Mouse (Mus musculus) hindbrain, embryonic 11.5 days (tissue): ENCODE measurements around the gene Sphkap. TPM values are rescaled to one million over a fixed set of nuclear protein-coding genes. Genes with fewer than 3 reads are reported as not detected.

Source experiments
- ATAC-seq: fragments of 200-750 bp; cut with Nextera tagmentation; 2 replicates; pipeline ENCODE4 v1.8.0; 2017; ENCODE audit warnings: mild to moderate bottlenecking, moderate TSS enrichment, moderate library complexity; ENCODE audit not compliant: low FRiP score
- DNase-seq: peaks from one replicate; pipeline ENCODE4 v3.0.0-alpha.2; 2015; ENCODE audit warnings: low spot score
- H3K27ac ChIP-seq: fragments of 300-500 bp; sonication (generic); 2 replicates; pipeline ENCODE4 v1.5.1; 2014; ENCODE audit warnings: mild to moderate bottlenecking, low read depth, low read length
- H3K27me3 ChIP-seq: fragments of 300-500 bp; sonication (generic); 2 replicates; pipeline ENCODE4 v1.6.1; 2014; ENCODE audit warnings: mild to moderate bottlenecking, low read length, moderate library complexity, mixed read lengths; ENCODE audit not compliant: control insufficient read depth, insufficient read depth
- H3K36me3 ChIP-seq: fragments of 300-500 bp; sonication (generic); 2 replicates; pipeline ENCODE4 v1.6.1; 2014; ENCODE audit warnings: mild to moderate bottlenecking, low read length, moderate library complexity, mixed read lengths; ENCODE audit not compliant: control insufficient read depth, insufficient read depth
- H3K4me1 ChIP-seq: fragments of 300-500 bp; sonication (generic); replicated peaks from 2 replicates; pipeline ENCODE4 v1.6.1; 2014; ENCODE audit warnings: low read length, mixed read lengths; ENCODE audit not compliant: control insufficient read depth, insufficient read depth
- H3K4me2 ChIP-seq: fragments of 300-500 bp; sonication (generic); replicated peaks from 2 replicates; pipeline ENCODE4 v1.6.1; 2014; ENCODE audit warnings: mild to moderate bottlenecking, low read depth, low read length
- H3K4me3 ChIP-seq: fragments of 300-500 bp; sonication (generic); 2 replicates; pipeline ENCODE4 v1.5.1; 2014; ENCODE audit warnings: low read depth, low read length
- H3K9ac ChIP-seq: fragments of 300-500 bp; sonication (generic); 2 replicates; pipeline ENCODE4 v1.6.1; 2014; ENCODE audit warnings: low read depth, low read length
- H3K9me3 ChIP-seq: fragments of 300-500 bp; sonication (generic); 2 replicates; pipeline ENCODE4 v1.6.1; 2016; ENCODE audit warnings: low read length; ENCODE audit not compliant: control insufficient read depth
- WGBS: fragments of 180-500 bp; shearing (Covaris S2); extraction: QIAGEN DNeasy Blood & Tissue Kit; methylation state at CpG from one replicate; pipeline ENCODE4 v1.1.7; 2014; 5-methylcytosine and 5-hydroxymethylcytosine counted together
- polyA plus RNA-seq: library from polyadenylated mRNA; unstranded; fragments of >200 nt; fragmentation: Nextera tagmentation; extraction: Ambion mirVana; gene quantifications from 2 replicates; pipeline ENCODE4 v1.2.1, GENCODE M21; 2014

Sphkap gene
- polyA plus RNA-seq, 1 experiment from 2014 or later: 1.2 TPM

DNA sequence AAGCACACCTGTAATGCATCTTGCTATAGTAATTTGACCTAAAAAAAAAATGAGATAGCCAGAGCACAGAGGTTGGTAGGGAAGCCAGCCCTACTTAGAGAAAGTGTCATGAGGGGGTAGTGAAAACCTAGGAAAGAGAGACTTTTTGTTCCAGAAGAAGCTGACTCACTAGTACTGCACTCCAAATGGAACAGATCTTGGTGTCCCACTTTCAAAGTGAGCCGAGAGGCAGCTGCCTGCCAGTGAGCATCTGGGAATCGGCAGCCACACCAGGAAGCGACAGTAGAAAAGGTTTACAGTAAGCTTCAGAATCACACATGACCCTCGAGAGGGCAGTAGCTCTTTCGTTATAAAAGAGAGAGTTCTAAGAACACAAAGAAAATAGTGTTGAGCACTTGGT is 12.4 kb downstream of the Sphkap start:
- H3K4me1 ChIP-seq: no peaks in the 10 kb centered on the region
- ATAC-seq (no peak), DNase-seq (no peak)
- H3K27me3 ChIP-seq: no peaks in the 10 kb centered on the region
- no peak overlapping the region for H3K4me2 ChIP-seq
- no peak overlapping the region for H3K9ac ChIP-seq
- no peaks in the 10 kb centered on the region for H3K36me3 ChIP-seq
- H3K27ac ChIP-seq: no peak overlapping the region
- H3K4me3 ChIP-seq: no peak overlapping the region
- 79% methylated on average over 5 of the region's 5 CpGs for WGBS
- H3K9me3 ChIP-seq: no peaks in the 10 kb centered on the region

DNA sequence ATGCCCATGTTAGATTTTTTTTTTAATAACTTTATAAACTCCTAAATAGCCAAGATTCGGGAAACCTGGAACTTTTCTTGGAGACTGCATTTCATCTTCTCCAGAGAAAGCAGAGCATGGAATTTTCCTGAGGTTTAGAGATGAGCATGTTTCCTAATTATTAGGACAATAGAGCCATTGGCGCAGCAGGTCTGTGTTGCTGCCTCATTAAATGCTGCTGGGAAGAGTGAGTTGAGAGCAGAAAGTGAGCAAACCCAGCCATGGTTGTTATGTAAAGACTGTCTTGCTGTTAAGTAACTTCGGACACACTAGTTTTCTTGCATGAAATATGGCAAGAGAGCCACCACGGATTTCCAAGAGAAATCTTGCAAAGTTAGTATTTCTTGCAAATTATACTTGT is 18.6 kb downstream of the Sphkap start:
- Histone ChIP-seq H3K27ac (no peak overlapping the region), H3K9ac (no peak overlapping the region), H3K9me3 (no peaks in the 10 kb centered on the region), H3K27me3 (no peaks in the 10 kb centered on the region), H3K36me3 (no peaks in the 10 kb centered on the region), H3K4me3 (no peak overlapping the region), H3K4me1 (no peaks in the 10 kb centered on the region), H3K4me2 (no peak overlapping the region)
- ATAC-seq (no peak), DNase-seq (no peak)
- 71% methylated on average over 4 of the region's 4 CpGs for WGBS

DNA sequence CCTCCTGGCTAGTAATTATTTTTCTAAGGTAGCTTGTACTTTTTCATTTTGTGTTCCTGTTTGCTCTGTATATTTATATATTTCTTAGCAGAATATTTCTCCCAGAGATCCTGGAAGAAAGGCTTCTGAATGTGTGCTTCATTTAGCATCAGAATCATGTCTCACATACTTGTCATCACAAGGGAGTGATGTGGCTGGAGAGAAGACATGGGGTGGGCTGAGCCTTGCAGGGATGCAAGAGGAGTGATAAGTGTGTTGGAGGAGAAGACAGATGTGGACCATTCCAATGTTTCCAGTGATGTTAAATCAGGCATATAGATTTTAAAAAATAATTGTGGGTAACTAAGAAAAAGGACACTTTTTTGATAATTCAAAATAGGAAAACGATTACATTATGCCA is 30.6 kb downstream of the Sphkap start:
- Histone ChIP-seq H3K9me3 (no peaks in the 10 kb centered on the region), H3K4me2 (no peak overlapping the region)

DNA sequence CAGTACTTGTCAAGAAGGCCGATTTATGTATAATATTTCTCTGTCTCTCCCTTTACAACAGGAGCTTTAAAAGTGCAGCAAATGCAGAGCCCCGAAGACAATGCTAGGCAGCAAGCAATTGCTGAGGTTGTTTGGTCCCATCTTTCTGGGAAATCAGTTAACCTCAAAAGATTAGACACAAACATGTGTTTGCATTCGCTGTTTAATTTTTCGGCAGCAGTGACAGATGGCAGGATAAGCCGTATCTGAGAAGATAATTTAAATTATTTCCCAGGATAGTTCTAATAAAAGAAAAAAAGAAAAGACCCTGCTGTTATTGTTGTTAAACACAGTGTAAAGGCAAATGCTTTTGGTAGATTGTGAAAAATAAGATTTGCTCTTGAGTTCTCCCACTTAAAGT is 41.5 kb downstream of the Sphkap start:
- Histone ChIP-seq H3K4me2 (no peak overlapping the region), H3K4me3 (no peak overlapping the region), H3K27me3 (no peaks in the 10 kb centered on the region), H3K27ac (no peak overlapping the region), H3K9ac (no peak overlapping the region), H3K36me3 (no peaks in the 10 kb centered on the region), H3K4me1 (no peaks in the 10 kb centered on the region), H3K9me3 (no peaks in the 10 kb centered on the region)
- ATAC-seq (no peak), DNase-seq (no peak)
- WGBS: 80% methylated on average over 5 of the region's 5 CpGs

More for the DNA sequence above, 30.6 kb downstream of the Sphkap start:
- H3K27me3 ChIP-seq: no peaks in the 10 kb centered on the region
- DNase-seq (no peak), ATAC-seq (no peak)
- no peak overlapping the region for H3K27ac ChIP-seq
- no peaks in the 10 kb centered on the region for H3K36me3 ChIP-seq
- WGBS: 81% methylated on average over 1 of the region's 1 CpGs
- H3K9ac ChIP-seq: no peak overlapping the region
- no peak overlapping the region for H3K4me3 ChIP-seq
- no peaks in the 10 kb centered on the region for H3K4me1 ChIP-seq

DNA sequence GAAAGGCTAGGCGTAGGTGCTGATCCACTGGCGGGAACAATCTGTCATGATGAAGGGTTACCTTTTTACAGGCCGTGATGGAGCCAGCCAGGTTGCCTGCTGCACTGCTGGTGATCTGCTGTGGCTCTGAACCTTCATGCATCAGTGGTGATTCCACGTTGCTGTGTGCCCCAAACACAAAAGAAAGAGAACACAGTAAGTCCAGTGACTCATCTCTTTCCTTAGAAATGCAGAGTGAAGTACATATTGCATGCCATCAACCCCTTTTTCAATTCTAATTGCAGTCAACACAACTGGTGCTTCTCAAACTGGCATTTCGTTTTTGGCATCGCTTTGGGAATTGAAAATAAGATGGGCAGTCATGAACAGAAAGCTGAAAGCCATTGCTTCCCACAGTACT is 45.8 kb downstream of the Sphkap start:
- no peak overlapping the region for H3K4me2 ChIP-seq
- H3K27me3 ChIP-seq: no peaks in the 10 kb centered on the region
- ATAC-seq (no peak), DNase-seq (no peak)
- WGBS: 77% methylated on average over 6 of the region's 6 CpGs
- no peak overlapping the region for H3K9ac ChIP-seq
- H3K4me3 ChIP-seq: no peak overlapping the region
- H3K9me3 ChIP-seq: no peaks in the 10 kb centered on the region
- no peaks in the 10 kb centered on the region for H3K36me3 ChIP-seq
- no peak overlapping the region for H3K27ac ChIP-seq
- H3K4me1 ChIP-seq: no peaks in the 10 kb centered on the region

DNA sequence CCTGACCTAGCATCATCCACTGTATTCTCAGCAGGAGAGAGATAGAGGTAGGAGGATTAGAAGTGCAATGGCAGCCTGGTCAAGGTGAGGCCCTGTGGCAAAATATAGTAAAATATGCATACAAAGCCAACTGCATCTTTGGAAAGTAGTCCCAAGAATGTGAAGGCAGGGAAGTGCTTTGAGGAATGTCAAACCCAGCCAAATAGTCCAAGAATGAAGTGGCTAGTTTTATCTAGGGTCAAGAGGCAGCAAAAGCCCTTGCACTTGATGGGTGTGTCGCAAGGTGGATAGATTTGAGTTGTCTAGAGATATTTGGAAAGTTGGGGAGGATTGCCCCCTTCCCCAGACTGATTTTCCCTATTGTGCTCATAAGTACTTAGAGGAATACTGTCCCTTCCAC is 61.5 kb downstream of the Sphkap start:
- no peaks in the 10 kb centered on the region for H3K9me3 ChIP-seq
- H3K4me1 ChIP-seq: no peaks in the 10 kb centered on the region
- H3K27me3 ChIP-seq: no peaks in the 10 kb centered on the region
- H3K9ac ChIP-seq: no peak overlapping the region
- H3K4me2 ChIP-seq: no peak overlapping the region
- no peak for DNase-seq
- ATAC-seq: no peak
- no peaks in the 10 kb centered on the region for H3K36me3 ChIP-seq
- no peak overlapping the region for H3K27ac ChIP-seq
- no peak overlapping the region for H3K4me3 ChIP-seq
- WGBS: 94% methylated on average over 1 of the region's 1 CpGs

DNA sequence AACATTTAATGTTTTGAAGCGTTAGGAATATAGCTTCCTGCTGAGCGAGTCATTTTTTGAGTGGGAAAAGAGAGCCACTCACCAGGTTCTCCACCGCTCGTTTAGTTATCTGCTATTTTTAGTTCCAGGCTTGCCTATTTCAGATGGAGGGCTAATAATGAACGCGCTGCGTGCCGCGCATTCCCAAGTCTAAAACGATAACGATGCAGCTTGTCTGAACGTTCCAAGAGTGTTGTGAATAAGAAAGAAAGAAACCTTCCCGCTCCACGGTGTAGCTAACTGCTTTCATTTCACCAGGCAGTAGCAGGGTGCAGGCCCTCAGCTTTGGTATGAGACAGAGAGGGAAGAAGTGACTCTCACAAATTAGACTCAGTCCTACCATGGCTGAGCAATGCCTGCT is 62.4 kb downstream of the Sphkap start:
- H3K27me3 ChIP-seq: no peaks in the 10 kb centered on the region
- no peak overlapping the region for H3K9ac ChIP-seq
- WGBS: 91% methylated on average over 14 of the region's 14 CpGs
- ATAC-seq (no peak), DNase-seq (no peak)
- H3K4me2 ChIP-seq: no peak overlapping the region
- H3K4me3 ChIP-seq: no peak overlapping the region
- H3K27ac ChIP-seq: no peak overlapping the region
- no peaks in the 10 kb centered on the region for H3K4me1 ChIP-seq
- no peaks in the 10 kb centered on the region for H3K9me3 ChIP-seq
- H3K36me3 ChIP-seq: no peaks in the 10 kb centered on the region

DNA sequence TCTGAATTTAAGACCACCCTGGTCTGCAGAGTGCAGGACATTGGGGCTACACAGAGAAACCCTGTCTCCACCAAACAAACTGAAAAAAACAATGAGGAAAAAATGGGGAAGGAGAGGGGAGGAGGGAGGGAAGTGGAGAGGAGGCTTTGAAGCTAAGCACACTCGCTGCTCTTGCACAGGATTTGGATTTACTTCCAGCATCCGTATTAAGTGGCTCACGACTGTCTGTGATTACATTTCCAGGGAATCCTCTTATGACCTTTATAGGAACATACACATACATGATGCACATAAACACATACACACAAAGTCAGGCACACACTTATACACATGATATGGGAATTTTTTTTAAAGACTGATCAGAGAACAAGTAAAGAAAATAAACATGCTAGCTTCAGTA is 62.9 kb downstream of the Sphkap start:
- Histone ChIP-seq H3K9me3 (no peaks in the 10 kb centered on the region), H3K27me3 (no peaks in the 10 kb centered on the region), H3K36me3 (no peaks in the 10 kb centered on the region), H3K4me2 (no peak overlapping the region), H3K4me1 (no peaks in the 10 kb centered on the region), H3K9ac (no peak overlapping the region), H3K27ac (no peak overlapping the region), H3K4me3 (no peak overlapping the region)
- no peak for DNase-seq
- WGBS: 81% methylated on average over 3 of the region's 3 CpGs
- ATAC-seq: no peak

DNA sequence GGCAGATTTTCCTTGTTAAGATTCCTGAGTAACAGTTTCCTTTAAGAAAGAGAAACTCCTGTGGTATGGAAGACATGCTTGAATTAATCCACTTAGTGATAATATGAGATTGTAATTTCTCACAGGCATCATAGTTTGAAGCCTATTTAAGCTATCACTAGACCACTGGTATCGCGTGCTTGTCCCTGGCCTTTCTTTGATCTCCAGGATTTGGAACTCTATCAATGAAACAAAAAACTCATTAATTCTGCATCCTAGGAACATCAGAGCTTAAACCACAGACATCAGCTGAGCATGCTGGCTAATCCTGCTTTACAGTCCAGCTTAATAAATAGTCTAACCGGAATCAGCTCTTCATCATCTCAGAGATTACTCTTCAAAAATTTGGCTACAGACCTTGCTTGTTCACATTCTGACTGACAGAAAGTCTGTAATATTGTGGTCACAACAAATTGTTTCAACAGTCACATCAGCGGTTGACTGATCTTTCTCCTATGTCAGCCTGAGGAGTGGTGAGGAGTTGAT is 65.2 kb downstream of the Sphkap start:
- WGBS: 87% methylated on average over 4 of the region's 4 CpGs

More for the DNA sequence above, 65.2 kb downstream of the Sphkap start:
- no peaks in the 10 kb centered on the region for H3K4me1 ChIP-seq
- ATAC-seq (no peak), DNase-seq (no peak)
- H3K27me3 ChIP-seq: no peaks in the 10 kb centered on the region
- H3K4me2 ChIP-seq: no peak overlapping the region
- H3K36me3 ChIP-seq: no peaks in the 10 kb centered on the region
- no peak overlapping the region for H3K27ac ChIP-seq
- no peaks in the 10 kb centered on the region for H3K9me3 ChIP-seq
- H3K9ac ChIP-seq: no peak overlapping the region
- no peak overlapping the region for H3K4me3 ChIP-seq
